Mouse (Mus musculus) embryonic facial prominence, embryonic 11.5 days (tissue): ENCODE data around the gene Myf6. TPM values are rescaled to one million over a fixed set of nuclear protein-coding genes. Genes with fewer than 3 reads are reported as not detected.
A peak's percentile ranks its signal among the peaks of the same experiment; 100 is the strongest.

Experiments used
- ATAC-seq: fragments of 200-750 bp; cut with Nextera tagmentation; replicated peaks from 2 replicates; pipeline ENCODE4 v1.8.0; 2017; ENCODE audit warnings: low read depth; ENCODE audit not compliant: insufficient number of reproducible peaks, low FRiP score, low TSS enrichment
- DNase-seq: peaks from one replicate; pipeline ENCODE4 v3.0.0-alpha.2; 2015; ENCODE audit warnings: low spot score
- H3K27ac ChIP-seq: fragments of 300-500 bp; sonication (generic); replicated peaks from 2 replicates; pipeline ENCODE4 v1.5.1; 2014; ENCODE audit warnings: mild to moderate bottlenecking, low read depth, low read length, control low read depth
- H3K27me3 ChIP-seq: fragments of 300-500 bp; sonication (generic); 2 replicates; pipeline ENCODE4 v1.6.1; 2014; ENCODE audit warnings: mild to moderate bottlenecking, low read length, moderate library complexity, mixed read lengths; ENCODE audit not compliant: control insufficient read depth, insufficient read depth
- H3K36me3 ChIP-seq: fragments of 300-500 bp; sonication (generic); replicated peaks from 2 replicates; pipeline ENCODE4 v1.6.1; 2014; ENCODE audit warnings: low read depth, mild to moderate bottlenecking, low read length, moderate library complexity, mixed read lengths; ENCODE audit not compliant: control insufficient read depth, insufficient read depth
- H3K4me1 ChIP-seq: fragments of 300-500 bp; sonication (generic); 2 replicates; pipeline ENCODE4 v1.6.1; 2014; ENCODE audit warnings: low read length, mixed read lengths; ENCODE audit not compliant: control insufficient read depth, insufficient read depth
- H3K4me2 ChIP-seq: fragments of 300-500 bp; sonication (generic); 2 replicates; pipeline ENCODE4 v1.6.1; 2014; ENCODE audit warnings: low read depth, mild to moderate bottlenecking, control low read depth, low read length, moderate library complexity
- H3K4me3 ChIP-seq: fragments of 300-500 bp; sonication (generic); 2 replicates; pipeline ENCODE4 v1.5.1; 2014; ENCODE audit warnings: low read depth, low read length, control low read depth
- H3K9ac ChIP-seq: fragments of 300-500 bp; sonication (generic); replicated peaks from 2 replicates; pipeline ENCODE4 v1.6.1; 2014; ENCODE audit warnings: mild to moderate bottlenecking, control low read depth, low read length
- H3K9me3 ChIP-seq: fragments of 300-500 bp; sonication (generic); replicated peaks from 2 replicates; pipeline ENCODE4 v1.6.1; 2016; ENCODE audit warnings: mild to moderate bottlenecking, low read length, inconsistent platforms, mixed read lengths; ENCODE audit not compliant: control insufficient read depth
- WGBS: fragments of 180-500 bp; shearing (Covaris S2); extraction: QIAGEN DNeasy Blood & Tissue Kit; methylation state at CpG from one replicate; pipeline ENCODE4 v1.1.7; 2014; 5-methylcytosine and 5-hydroxymethylcytosine counted together
- polyA plus RNA-seq: library from polyadenylated mRNA; unstranded; fragments of >200 nt; fragmentation: Nextera tagmentation; extraction: Ambion mirVana; gene quantifications from 2 replicates; pipeline ENCODE4 v1.2.1, GENCODE M21; 2014

The Myf6 gene
- polyA plus RNA-seq, 1 experiment from 2014 or later = 0.17 TPM

DNA sequence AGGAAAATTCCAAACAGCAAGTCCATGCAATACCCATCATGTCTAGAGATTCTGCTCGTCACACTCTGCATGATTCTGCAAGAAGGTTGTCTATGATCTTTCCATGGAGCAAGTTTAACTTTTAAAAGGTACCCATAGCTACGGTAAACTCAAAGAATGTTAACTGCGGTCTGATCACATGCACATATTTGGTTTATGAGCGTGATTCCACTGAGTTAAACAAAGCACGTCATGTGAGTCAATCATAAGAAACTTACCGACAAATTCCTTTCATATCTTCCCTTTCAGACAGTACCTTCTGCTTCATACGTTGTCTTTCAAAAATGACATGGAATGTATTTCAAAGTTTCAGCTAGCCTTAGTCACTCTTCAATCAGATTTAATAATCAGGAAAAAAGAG lies 7.7 kb upstream of the Myf6 start:
- no peak for ATAC-seq
- H3K27ac ChIP-seq = no peak overlapping the region

DNA sequence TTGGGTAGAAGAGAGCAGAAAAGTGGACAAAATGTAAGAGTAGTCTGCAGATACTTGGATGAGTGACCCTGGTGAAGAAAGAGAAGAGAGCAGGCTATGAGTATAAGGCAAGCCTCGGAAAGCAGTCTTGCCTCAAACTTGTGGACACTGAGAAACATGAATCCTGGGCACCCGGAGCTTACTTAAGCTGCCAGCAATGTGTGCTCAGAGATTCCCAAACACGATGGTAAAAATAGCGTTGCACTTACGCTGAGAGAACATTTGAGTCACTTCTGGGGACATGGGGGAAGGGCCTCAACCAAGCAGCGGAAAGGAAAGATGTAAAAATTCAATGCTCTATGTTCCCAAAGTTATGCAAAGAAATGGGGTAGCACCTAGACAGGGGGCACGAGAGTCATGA lies 5.1 kb upstream of the Myf6 start:
- Histone ChIP-seq H3K36me3 (no peaks in the 10 kb centered on the region), H3K9ac (no peak overlapping the region), H3K27me3 (no peaks in the 10 kb centered on the region), H3K4me3 (no peak overlapping the region), H3K4me1 (no peaks in the 10 kb centered on the region), H3K9me3 (no peaks in the 10 kb centered on the region), H3K27ac (no peak overlapping the region), H3K4me2 (no peak overlapping the region)
- no peak for ATAC-seq
- no peak for DNase-seq
- 87% methylated on average over 7 of the region's 7 CpGs for WGBS

More for the DNA sequence above, 7.7 kb upstream of the Myf6 start:
- no peaks in the 10 kb centered on the region for H3K36me3 ChIP-seq
- H3K9ac ChIP-seq = no peak overlapping the region
- no peak overlapping the region for H3K4me2 ChIP-seq
- H3K9me3 ChIP-seq = no peaks in the 10 kb centered on the region
- H3K27me3 ChIP-seq = no peaks in the 10 kb centered on the region
- no peaks in the 10 kb centered on the region for H3K4me1 ChIP-seq
- H3K4me3 ChIP-seq = no peak overlapping the region
- DNase-seq = no peak
- 88% methylated on average over 7 of the region's 7 CpGs for WGBS

DNA sequence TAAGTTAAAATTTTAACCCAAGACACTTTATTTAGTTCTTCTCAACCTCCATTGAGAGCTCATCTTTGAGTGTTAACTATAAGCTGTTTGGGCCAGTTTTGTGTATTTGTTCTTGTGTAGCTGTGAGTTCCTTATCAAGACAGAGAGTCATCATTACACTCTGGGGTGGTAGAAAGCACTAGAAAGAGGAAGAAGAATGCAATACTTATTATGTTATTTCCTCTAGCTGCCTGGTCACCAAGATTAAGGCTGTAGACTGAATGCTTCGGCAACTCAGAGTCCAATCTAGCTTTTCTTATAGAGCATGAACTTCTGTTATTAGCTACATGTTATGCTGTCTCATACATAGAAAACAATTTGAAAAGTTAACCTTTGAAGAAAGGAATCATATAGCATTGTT lies 1.9 kb upstream of the Myf6 start:
- Histone ChIP-seq H3K36me3 (no peaks in the 10 kb centered on the region), H3K4me2 (no peak overlapping the region), H3K27me3 (no peaks in the 10 kb centered on the region), H3K9ac (no peak overlapping the region), H3K4me1 (no peaks in the 10 kb centered on the region), H3K9me3 (no peaks in the 10 kb centered on the region), H3K27ac (no peak overlapping the region), H3K4me3 (no peak overlapping the region)
- 92% methylated on average over 1 of the region's 1 CpGs for WGBS
- no peak for DNase-seq
- no peak for ATAC-seq

DNA sequence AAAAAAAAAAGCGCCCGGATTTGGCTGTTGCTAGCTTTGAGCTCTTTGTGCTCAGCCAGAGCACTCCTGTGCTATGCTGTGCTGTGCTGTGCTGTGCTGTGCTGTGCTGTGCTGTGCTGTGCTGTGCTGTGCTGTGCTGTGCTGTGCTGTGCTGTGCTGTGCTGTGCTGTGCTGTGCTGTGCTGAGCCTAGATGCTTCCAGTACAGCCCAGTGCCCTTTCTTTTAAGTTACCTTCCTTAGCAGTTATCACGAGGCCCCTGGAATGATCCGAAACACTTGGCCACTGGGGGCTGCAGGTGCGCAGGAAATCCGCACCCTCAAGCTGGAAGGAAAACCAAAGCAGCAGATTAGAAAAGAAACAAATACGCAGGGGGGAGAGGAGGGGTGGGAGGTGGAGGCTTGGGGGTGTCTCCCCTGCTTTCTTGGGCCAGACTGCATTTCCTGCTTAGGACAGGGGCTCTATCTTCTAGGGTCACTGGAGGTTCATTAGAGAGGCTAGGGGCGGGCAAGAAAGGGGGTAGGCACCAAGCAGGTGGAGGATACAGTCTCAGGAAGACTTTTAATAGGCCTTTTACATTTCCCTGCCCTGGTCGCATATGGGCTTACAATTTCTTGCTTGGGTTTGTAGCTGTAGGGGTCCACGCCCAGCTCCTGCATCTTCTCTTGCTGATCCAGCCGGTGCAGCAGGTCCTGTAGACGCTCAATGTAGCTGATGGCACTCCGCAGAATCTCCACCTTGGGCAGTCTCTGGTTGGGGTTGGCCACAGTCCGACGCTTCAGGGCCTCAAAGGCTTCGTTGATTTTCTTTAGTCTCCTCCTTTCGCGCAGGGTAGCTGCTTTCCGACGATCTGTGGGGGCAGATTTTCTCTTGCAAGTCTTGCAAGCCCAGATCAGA lies 710 bp downstream of the Myf6 start:
- Histone ChIP-seq H3K9ac (peak overlapping the region; percentile 25), H3K27ac (no peak overlapping the region), H3K4me2 (peak overlapping the region; percentile 41), H3K27me3 (no peaks in the 10 kb centered on the region), H3K4me3 (no peak overlapping the region), H3K9me3 (no peaks in the 10 kb centered on the region), H3K4me1 (no peaks in the 10 kb centered on the region), H3K36me3 (no peaks in the 10 kb centered on the region)
- DNase-seq (no peak), ATAC-seq (peak; percentile 77)
- 40% methylated on average over 20 of the region's 20 CpGs for WGBS

DNA sequence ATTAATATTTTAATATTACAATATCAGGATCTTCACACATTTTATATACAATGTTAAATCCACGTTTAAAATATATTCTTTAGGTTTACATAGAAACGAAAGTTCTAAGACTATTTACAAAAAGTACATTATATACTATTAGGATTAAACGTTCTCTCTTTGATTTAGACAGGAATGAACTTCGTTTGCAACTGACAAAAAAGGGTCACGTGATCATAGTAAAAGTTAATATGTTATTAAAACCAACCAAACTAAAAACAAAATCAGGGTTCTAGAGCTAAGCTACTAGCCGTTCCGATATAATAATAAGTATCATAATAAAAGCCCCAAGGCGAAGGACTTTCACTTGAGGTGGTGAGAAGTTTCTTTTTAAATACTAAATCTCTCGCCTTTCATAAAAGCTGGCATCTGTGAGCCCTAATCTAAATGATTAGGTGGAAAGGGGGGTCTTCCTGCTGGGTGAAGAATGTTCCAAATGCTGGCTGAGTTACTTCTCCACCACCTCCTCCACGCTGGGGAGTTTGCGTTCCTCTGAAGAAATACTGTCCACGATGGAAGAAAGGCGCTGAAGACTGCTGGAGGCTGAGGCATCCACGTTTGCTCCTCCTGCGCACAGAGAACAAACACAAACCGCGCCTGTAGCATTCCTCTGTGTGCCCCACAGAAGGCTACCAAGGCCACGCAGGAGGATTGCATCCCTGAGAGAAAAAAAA lies 1.5 kb downstream of the Myf6 start:
- Histone ChIP-seq H3K9ac (peak overlapping the region; percentile 25), H3K27ac (no peak overlapping the region), H3K4me3 (no peak overlapping the region), H3K9me3 (no peaks in the 10 kb centered on the region), H3K36me3 (no peaks in the 10 kb centered on the region), H3K4me1 (no peaks in the 10 kb centered on the region), H3K4me2 (peak overlapping the region; percentile 41), H3K27me3 (no peaks in the 10 kb centered on the region)
- DNase-seq = no peak
- 39% methylated on average over 18 of the region's 18 CpGs for WGBS
- ATAC-seq = 0 out of 2 replicates have a peak, but pooled peaks have one; percentile 59

DNA sequence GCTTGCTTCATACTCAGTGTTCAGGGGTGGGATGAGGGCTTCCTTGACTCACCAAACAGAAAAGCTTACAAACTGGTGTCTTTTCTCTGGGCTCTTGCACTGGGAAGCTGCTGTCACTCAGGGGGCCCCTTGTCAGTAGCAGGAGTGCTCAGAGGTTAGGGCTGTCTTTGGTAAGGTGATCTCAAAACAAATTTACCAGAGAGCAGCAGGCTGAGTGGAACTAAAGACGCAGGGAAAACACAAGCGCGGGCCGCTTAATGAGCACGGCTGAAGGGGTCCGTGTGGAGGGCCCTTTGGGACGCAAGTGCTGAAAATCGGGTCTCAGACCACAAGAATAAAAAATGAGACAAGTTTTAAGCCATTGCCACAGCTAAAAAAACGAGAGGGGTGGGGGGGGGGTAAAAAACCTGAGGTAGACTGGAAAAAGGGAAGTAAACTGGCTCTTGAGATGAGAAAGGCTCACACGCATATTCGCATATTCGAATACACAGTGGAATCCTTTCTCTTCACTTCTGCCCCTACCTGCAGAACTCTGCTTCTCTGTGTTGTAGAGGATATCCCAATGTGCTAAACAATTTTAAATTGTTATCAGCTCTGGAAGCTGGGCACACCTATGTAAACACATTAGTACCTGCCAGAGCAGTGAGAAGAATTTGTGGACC lies 5.8 kb downstream of the Myf6 start:
- 19% methylated on average over 12 of the region's 12 CpGs for WGBS
- Histone ChIP-seq H3K27ac (no peak overlapping the region), H3K9ac (no peak overlapping the region), H3K36me3 (no peaks in the 10 kb centered on the region), H3K9me3 (no peaks in the 10 kb centered on the region), H3K27me3 (no peaks in the 10 kb centered on the region), H3K4me1 (no peaks in the 10 kb centered on the region), H3K4me2 (no peak overlapping the region), H3K4me3 (no peak overlapping the region)
- ATAC-seq (peak; percentile 41; the same call in 1 of the 2 replicates), DNase-seq (peak; percentile 53)

DNA sequence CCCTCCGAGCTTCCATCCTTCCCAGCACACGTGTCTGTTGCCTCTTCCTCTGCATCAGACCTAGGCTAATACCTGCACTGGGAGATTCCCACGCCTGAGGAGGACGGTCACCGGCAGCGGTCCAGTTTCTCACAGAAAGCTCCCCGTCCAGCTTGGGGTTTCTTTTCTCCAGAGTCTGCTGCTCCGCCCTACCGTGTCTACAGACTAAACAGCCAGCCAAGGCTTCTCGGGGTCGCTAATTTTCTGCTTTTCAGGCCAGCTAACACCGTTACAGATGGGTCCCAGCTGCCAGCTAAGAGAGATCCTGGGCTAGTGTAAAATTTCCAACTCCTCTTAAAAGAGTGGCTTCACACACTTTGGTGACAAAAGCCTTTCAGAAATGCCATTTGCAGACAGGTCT lies 7.8 kb downstream of the Myf6 start:
- no peak overlapping the region for H3K27ac ChIP-seq
- peak; percentile 54 for DNase-seq
- no peak for ATAC-seq
- no peak overlapping the region for H3K4me3 ChIP-seq
- no peaks in the 10 kb centered on the region for H3K9me3 ChIP-seq
- H3K36me3 ChIP-seq = no peaks in the 10 kb centered on the region
- H3K4me2 ChIP-seq = no peak overlapping the region
- no peaks in the 10 kb centered on the region for H3K27me3 ChIP-seq
- WGBS = 50% methylated on average over 12 of the region's 12 CpGs
- H3K9ac ChIP-seq = no peak overlapping the region
- H3K4me1 ChIP-seq = no peaks in the 10 kb centered on the region
